Mouse (Mus musculus) megakaryocyte, embryonic 14.5 days (primary cell): ENCODE data around the gene Cfap70. TPM values are rescaled to one million over a fixed set of nuclear protein-coding genes. Genes with fewer than 3 reads are reported as not detected.

ENCODE experiments used
- H3K27me3 ChIP-seq: replicated peaks from 2 replicates; pipeline ENCODE3; 2012; ENCODE audit warnings: inconsistent platforms
- H3K36me3 ChIP-seq: replicated peaks from 2 replicates; pipeline ENCODE3; 2012; ENCODE audit warnings: low read length, inconsistent platforms, mixed read lengths
- H3K4me1 ChIP-seq: 2 replicates; pipeline ENCODE4 v1.6.1; 2012; ENCODE audit warnings: inconsistent platforms
- H3K4me3 ChIP-seq: replicated peaks from 2 replicates; pipeline ENCODE3; 2012; ENCODE audit warnings: moderate library complexity, mild to moderate bottlenecking, inconsistent platforms
- H3K9me3 ChIP-seq: 2 replicates; pipeline ENCODE4 v1.6.1; 2012; ENCODE audit warnings: inconsistent platforms
- FLI1 ChIP-seq: IDR thresholded peaks from 2 replicates; pipeline ENCODE4 v1.6.1; 2012; ENCODE audit warnings: low read length, inconsistent platforms, mixed read lengths
- GATA1 ChIP-seq: IDR thresholded peaks from 3 replicates; pipeline ENCODE4 v1.6.1; 2012; ENCODE audit warnings: mixed read lengths, low read length, inconsistent platforms, borderline replicate concordance
- polyA plus RNA-seq: library from polyadenylated mRNA; stranded (reverse); fragments of >175 nt; gene quantifications from 2 replicates; pipeline ENCODE4 v1.2.3, GENCODE M21; 2012; ENCODE audit warnings: low replicate concordance; ENCODE audit not compliant: insufficient read depth

Gene Cfap70
- polyA plus RNA-seq, 1 experiment: not detected

GRCm38 (mm10) chr14:20478385-20478784 is 26.4 kb upstream of the Cfap70 start:
- Histone ChIP-seq H3K27me3 (no peaks in the 10 kb centered on the region), H3K9me3 (no peaks in the 10 kb centered on the region), H3K4me3 (peak overlapping the region; percentile 99), H3K4me1 (peaks cover 60% of the 10 kb centered on the region), H3K36me3 (peaks cover 37% of the 10 kb centered on the region)
- TF ChIP-seq FLI1: no peak
- TF ChIP-seq GATA1: no peak

- Histone ChIP-seq H3K4me1 (peaks cover 60% of the 10 kb centered on the region), H3K9me3 (no peaks in the 10 kb centered on the region), H3K27me3 (no peaks in the 10 kb centered on the region), H3K4me3 (peak overlapping the region; percentile 99), H3K36me3 (peaks cover 38% of the 10 kb centered on the region)
- TF ChIP-seq FLI1: no peak
- TF ChIP-seq GATA1: no peak
These were observed 25.4 kb upstream of the Cfap70 start for GRCm38 (mm10) chr14:20477261-20478025.

DNA sequence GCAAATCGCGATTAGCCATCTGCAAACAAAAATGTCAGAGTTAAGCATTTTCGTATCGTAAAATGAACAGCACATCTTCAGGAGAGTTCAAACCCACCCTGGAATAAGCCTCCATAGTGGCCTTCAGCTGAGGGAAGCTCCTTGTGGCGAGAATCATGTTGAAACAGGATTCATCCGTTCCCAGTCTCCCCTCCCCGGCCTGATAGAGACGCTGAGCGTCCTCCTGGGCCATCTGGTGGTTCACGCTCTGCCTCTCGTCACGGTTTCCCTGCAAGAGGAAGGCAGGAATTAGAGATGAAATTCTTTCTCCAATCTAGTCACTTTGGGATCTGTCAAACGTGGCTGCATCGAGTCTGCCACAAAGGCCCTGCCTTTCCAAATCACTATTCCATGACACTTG is 8.2 kb upstream of the Cfap70 start:
- Histone ChIP-seq H3K36me3 (peaks cover 100% of the 10 kb centered on the region), H3K9me3 (no peaks in the 10 kb centered on the region), H3K27me3 (no peaks in the 10 kb centered on the region), H3K4me3 (no peak overlapping the region), H3K4me1 (peaks cover 5% of the 10 kb centered on the region)
- TF ChIP-seq FLI1 (no peak), GATA1 (no peak)

- TF ChIP-seq FLI1 (no peak), GATA1 (no peak)
- Histone ChIP-seq H3K36me3 (peaks cover 95% of the 10 kb centered on the region), H3K9me3 (no peaks in the 10 kb centered on the region)
These were observed 6.4 kb upstream of the Cfap70 start for GRCm38 (mm10) chr14:20458378-20458777.

GRCm38 (mm10) chr14:20452929-20453328 is 903 bp upstream of the Cfap70 start:
- TF ChIP-seq FLI1: no peak
- no peak for TF ChIP-seq GATA1
- H3K4me3 ChIP-seq: no peak overlapping the region
- no peaks in the 10 kb centered on the region for H3K27me3 ChIP-seq
- peaks cover 20% of the 10 kb centered on the region for H3K4me1 ChIP-seq
- no peaks in the 10 kb centered on the region for H3K9me3 ChIP-seq
- H3K36me3 ChIP-seq: peaks cover 41% of the 10 kb centered on the region

More at GRCm38 (mm10) chr14:20458378-20458777, 6.4 kb upstream of the Cfap70 start:
- no peak overlapping the region for H3K4me3 ChIP-seq
- H3K4me1 ChIP-seq: peaks cover 5% of the 10 kb centered on the region
- H3K27me3 ChIP-seq: no peaks in the 10 kb centered on the region

DNA sequence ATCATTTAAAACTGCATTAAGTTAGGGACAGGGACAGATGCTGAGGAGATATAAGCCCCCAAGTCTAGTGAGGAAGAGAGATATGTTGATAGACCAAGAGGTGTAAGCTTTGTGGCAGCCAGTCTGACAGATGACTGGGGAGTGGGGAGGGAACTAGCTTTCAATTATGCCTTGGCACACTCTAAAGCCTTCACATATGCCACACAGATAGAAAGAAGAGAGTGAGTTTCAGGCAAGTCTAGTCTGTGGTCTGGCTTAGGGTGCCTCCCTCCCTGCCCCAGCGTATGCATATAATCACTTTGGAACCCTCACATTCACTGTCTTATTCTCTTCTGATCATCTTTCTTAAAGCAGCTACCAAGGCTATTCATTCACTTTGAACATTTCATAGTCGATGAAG is 724 bp downstream of the Cfap70 start:
- Histone ChIP-seq H3K36me3 (peaks cover 25% of the 10 kb centered on the region), H3K4me1 (peaks cover 20% of the 10 kb centered on the region), H3K27me3 (no peaks in the 10 kb centered on the region), H3K9me3 (peaks cover 2% of the 10 kb centered on the region; the same call in 1 of the 2 replicates), H3K4me3 (peak overlapping the region; percentile 88)
- no peak for TF ChIP-seq FLI1
- TF ChIP-seq GATA1: no peak

DNA sequence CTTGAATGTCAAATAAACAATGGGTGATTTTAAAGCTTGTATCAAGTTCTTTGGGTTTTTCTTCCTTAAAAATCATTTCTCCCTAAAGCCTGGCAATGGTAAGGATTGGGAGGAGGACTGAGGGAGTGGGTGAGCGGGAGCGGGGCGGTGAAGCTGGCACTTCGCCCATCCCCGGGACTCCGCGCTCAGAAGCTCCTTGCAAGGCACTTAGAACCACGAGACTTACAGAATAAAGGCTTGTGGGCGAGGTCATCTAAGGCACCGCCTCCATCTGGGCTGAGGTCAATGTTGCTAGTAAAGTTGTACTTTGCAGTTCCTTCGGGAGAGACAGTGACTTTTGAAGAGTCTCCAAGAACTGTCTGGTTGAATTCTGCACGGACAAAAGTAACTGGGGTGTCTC is 4.8 kb downstream of the Cfap70 start:
- Histone ChIP-seq H3K4me1 (peaks cover 15% of the 10 kb centered on the region), H3K9me3 (peaks cover 17% of the 10 kb centered on the region), H3K36me3 (no peaks in the 10 kb centered on the region), H3K4me3 (no peak overlapping the region), H3K27me3 (no peaks in the 10 kb centered on the region)
- TF ChIP-seq GATA1 (no peak), FLI1 (no peak)

DNA sequence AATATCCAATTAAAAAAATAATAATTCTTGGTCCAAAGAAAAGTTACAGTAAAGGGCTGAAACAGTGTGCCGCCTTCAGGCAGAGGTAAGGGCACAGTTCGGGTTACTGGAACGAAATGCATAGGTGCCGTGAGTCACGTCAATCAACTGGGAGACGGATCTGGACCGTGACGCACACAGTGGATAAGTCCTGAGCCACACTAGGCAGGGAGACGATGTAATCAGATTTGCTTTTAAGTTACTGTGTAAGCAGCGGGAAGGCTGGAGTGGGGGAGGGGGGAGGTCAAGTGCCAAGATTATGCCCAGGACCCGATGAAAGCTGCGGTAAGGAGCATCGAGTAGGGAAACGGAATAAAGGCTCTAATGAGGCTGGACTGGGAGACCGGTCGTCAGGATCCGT is 9.8 kb downstream of the Cfap70 start:
- Histone ChIP-seq H3K4me1 (peaks cover 1% of the 10 kb centered on the region; the same call in 1 of the 2 replicates), H3K4me3 (no peak overlapping the region), H3K36me3 (no peaks in the 10 kb centered on the region), H3K9me3 (peaks cover 17% of the 10 kb centered on the region), H3K27me3 (peaks cover 2% of the 10 kb centered on the region)
- no peak for TF ChIP-seq FLI1
- no peak for TF ChIP-seq GATA1

DNA sequence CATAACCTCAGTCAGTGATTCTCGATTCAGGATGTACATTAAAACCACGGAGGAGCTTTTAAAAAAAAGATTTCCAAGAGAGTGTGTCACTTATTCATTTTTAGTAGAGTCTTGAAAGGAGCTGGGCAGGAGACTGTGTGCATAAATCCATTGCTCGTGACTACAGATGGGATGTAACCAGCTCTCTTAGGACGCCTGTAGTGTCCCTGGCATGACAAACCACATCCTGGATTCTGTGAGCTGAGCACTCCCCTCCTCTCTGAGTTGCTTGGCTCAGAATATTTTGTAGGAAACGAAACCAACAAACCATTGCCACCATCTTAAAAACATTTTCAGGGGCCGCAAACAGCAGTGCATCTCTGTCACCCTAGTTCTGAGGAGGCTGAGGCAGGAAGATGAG is 15.1 kb downstream of the Cfap70 start:
- no peaks in the 10 kb centered on the region for H3K36me3 ChIP-seq
- peaks cover 6% of the 10 kb centered on the region for H3K9me3 ChIP-seq
- TF ChIP-seq FLI1: no peak
- no peak for TF ChIP-seq GATA1
- H3K27me3 ChIP-seq: peaks cover 7% of the 10 kb centered on the region
- peak overlapping the region; percentile 28 for H3K4me3 ChIP-seq
- peaks cover 7% of the 10 kb centered on the region for H3K4me1 ChIP-seq

GRCm38 (mm10) chr14:20432420-20432819 is 19.6 kb downstream of the Cfap70 start:
- H3K4me3 ChIP-seq: no peak overlapping the region
- TF ChIP-seq FLI1 (no peak), GATA1 (no peak)
- H3K27me3 ChIP-seq: peaks cover 5% of the 10 kb centered on the region
- no peaks in the 10 kb centered on the region for H3K36me3 ChIP-seq
- peaks cover 6% of the 10 kb centered on the region for H3K9me3 ChIP-seq
- peaks cover 7% of the 10 kb centered on the region for H3K4me1 ChIP-seq

DNA sequence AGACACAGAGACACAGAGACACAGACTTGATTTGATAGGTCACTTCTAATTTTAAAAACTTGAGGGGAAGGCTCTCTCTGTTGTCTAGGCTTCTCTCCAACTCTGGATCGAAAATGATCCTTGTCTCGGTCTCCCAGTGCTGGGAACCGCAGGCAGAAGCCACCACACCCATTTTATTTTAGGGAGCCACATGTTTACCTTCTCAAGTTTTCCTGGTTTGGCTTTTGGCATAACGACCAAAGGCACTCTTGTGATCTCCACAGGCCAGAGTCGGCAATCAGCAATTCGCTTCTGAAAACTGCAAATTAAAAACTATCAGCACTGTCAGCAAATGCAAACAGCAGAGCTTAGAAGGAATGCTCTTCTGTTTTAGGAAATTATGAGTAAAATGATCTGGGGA is 20.3 kb downstream of the Cfap70 start:
- H3K4me3 ChIP-seq: no peak overlapping the region
- no peaks in the 10 kb centered on the region for H3K36me3 ChIP-seq
- peaks cover 5% of the 10 kb centered on the region for H3K27me3 ChIP-seq
- TF ChIP-seq FLI1 (no peak), GATA1 (no peak)
- peaks cover 6% of the 10 kb centered on the region for H3K9me3 ChIP-seq
- peaks cover under 1% of the 10 kb centered on the region; the same call in 1 of the 2 replicates for H3K4me1 ChIP-seq
